Mouse (Mus musculus): ENCODE results near the gene Gm49342.

DNA sequence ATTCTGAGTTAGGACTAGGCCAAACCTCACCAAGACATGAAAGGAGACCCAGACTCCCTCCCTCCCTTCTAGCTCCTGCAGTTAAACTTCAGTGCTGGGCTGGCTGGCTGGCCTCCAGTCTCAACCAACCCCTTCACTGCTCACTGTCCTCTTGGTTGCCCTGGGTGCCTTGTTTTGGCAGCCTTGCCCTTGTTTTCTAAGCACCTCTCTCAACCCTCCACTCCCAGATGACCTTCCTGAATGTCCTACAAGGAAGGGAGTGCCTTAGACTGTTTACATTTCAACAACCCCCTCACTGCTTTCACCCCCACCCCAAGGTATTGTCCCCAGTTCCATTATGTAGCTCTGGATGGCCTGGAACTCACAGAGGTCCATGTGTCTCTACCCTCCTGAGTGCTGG is 35.3 kb downstream of the Gm49342 start:
- TF ChIP-seq CTCF (conservative IDR thresholded peaks at IDR 0.05; ENCODE audit: insufficient read depth, insufficient read length, low read depth, low read length): no peak
- no peak for TF ChIP-seq POLR2A (IDR thresholded peaks at IDR 0.05; ENCODE audit: low read depth, low read length)

Data from kidney, adult 2 months (tissue).